Mouse (Mus musculus): ENCODE results near the gene Prox1.

Gene Prox1

GRCm38 (mm10) chr1:190169911-190170818 is at the start of gene Prox1:
TSS of gene Prox1 (minus strand) at chr1:190170714.
- DNase-seq (ENCODE audit: low spot score in 2 of 2) = peak in 1 of 2 experiments; percentile 18

GRCm38 (mm10) chr1:190216621-190217020 is 46.1 kb upstream of the Prox1 start:
- DNase-seq (ENCODE audit: low spot score in 2 of 2) = no peak

- DNase-seq (ENCODE audit: low spot score in 2 of 2) = no peak
Measured at GRCm38 (mm10) chr1:190214626-190215025, 44.1 kb upstream of the Prox1 start.

- DNase-seq (ENCODE audit: low spot score in 2 of 2) = no peak
Measured at GRCm38 (mm10) chr1:190213175-190213574, 42.7 kb upstream of the Prox1 start.

- no peak for DNase-seq (ENCODE audit: low spot score in 2 of 2)
Measured at GRCm38 (mm10) chr1:190207246-190207645, 36.7 kb upstream of the Prox1 start.

GRCm38 (mm10) chr1:190205691-190206090 is 35.2 kb upstream of the Prox1 start:
- DNase-seq (ENCODE audit: low spot score in 2 of 2) = no peak

- no peak for DNase-seq (ENCODE audit: low spot score in 2 of 2)
Measured at GRCm38 (mm10) chr1:190204378-190205070, 34.0 kb upstream of the Prox1 start.

- no peak for DNase-seq (ENCODE audit: low spot score in 2 of 2)
Measured at GRCm38 (mm10) chr1:190201696-190202095, 31.2 kb upstream of the Prox1 start.

GRCm38 (mm10) chr1:190200996-190201395 is 30.5 kb upstream of the Prox1 start:
- DNase-seq (ENCODE audit: low spot score in 2 of 2) = no peak

GRCm38 (mm10) chr1:190198247-190198646 is 27.7 kb upstream of the Prox1 start:
- no peak for DNase-seq (ENCODE audit: low spot score in 2 of 2)

- no peak for DNase-seq (ENCODE audit: low spot score in 2 of 2)
Measured at GRCm38 (mm10) chr1:190192011-190192410, 21.5 kb upstream of the Prox1 start.

- no peak for DNase-seq (ENCODE audit: low spot score in 2 of 2)
Measured at GRCm38 (mm10) chr1:190190231-190190965, 19.9 kb upstream of the Prox1 start.

- no peak for DNase-seq (ENCODE audit: low spot score in 2 of 2)
Measured at GRCm38 (mm10) chr1:190189125-190189524, 18.6 kb upstream of the Prox1 start.

- DNase-seq (ENCODE audit: low spot score in 2 of 2) = no peak
Measured at GRCm38 (mm10) chr1:190186336-190186735, 15.8 kb upstream of the Prox1 start.

GRCm38 (mm10) chr1:190185284-190185683 is 14.8 kb upstream of the Prox1 start:
- DNase-seq (ENCODE audit: low spot score in 2 of 2) = no peak

GRCm38 (mm10) chr1:190183574-190183973 is 13.1 kb upstream of the Prox1 start:
- DNase-seq (ENCODE audit: low spot score in 2 of 2) = no peak

- no peak for DNase-seq (ENCODE audit: low spot score in 2 of 2)
Measured at GRCm38 (mm10) chr1:190181765-190182164, 11.3 kb upstream of the Prox1 start.

GRCm38 (mm10) chr1:190180861-190181260 is 10.3 kb upstream of the Prox1 start:
- no peak for DNase-seq (ENCODE audit: low spot score in 2 of 2)

GRCm38 (mm10) chr1:190176961-190177360 is 6.4 kb upstream of the Prox1 start:
- no peak for DNase-seq (ENCODE audit: low spot score in 2 of 2)

GRCm38 (mm10) chr1:190174671-190175661 is 4.5 kb upstream of the Prox1 start:
- DNase-seq (ENCODE audit: low spot score in 2 of 2) = no peak

GRCm38 (mm10) chr1:190174231-190174630 is 3.7 kb upstream of the Prox1 start:
- no peak for DNase-seq (ENCODE audit: low spot score in 2 of 2)
